Mouse (Mus musculus) midbrain, embryonic 10.5 days (tissue): ENCODE measurements around the gene Cpd. TPM values are rescaled to one million over a fixed set of nuclear protein-coding genes. Genes with fewer than 3 reads are reported as not detected.
"Not testable (repeated sequence)": the region's sequence is repeated elsewhere in the genome, so short reads cannot be mapped to it uniquely, and the experiment has no call there.

Source experiments
- DNase-seq: peaks from one replicate; pipeline ENCODE4 v3.0.0-alpha.2; 2017; ENCODE audit warnings: low spot score
- H3K27ac ChIP-seq: fragments of 300-500 bp; sonication (generic); replicated peaks from 2 replicates; pipeline ENCODE4 v1.5.1; 2016; ENCODE audit warnings: mild to moderate bottlenecking
- H3K27me3 ChIP-seq: fragments of 300-500 bp; sonication (generic); 2 replicates; pipeline ENCODE4 v1.6.1; 2016; ENCODE audit warnings: low read depth, mild to moderate bottlenecking; ENCODE audit not compliant: poor library complexity, severe bottlenecking
- H3K36me3 ChIP-seq: fragments of 300-500 bp; sonication (generic); 2 replicates; pipeline ENCODE4 v1.6.1; 2016; ENCODE audit warnings: mild to moderate bottlenecking, moderate library complexity
- H3K4me1 ChIP-seq: fragments of 300-500 bp; sonication (generic); 2 replicates; pipeline ENCODE4 v1.6.1; 2016
- H3K4me3 ChIP-seq: fragments of 300-500 bp; sonication (generic); 2 replicates; pipeline ENCODE4 v1.5.1; 2016; ENCODE audit warnings: mild to moderate bottlenecking, moderate library complexity
- H3K9me3 ChIP-seq: fragments of 300-500 bp; sonication (generic); replicated peaks from 2 replicates; pipeline ENCODE4 v1.6.1; 2016; ENCODE audit warnings: mild to moderate bottlenecking
- WGBS: fragments of 180-500 bp; shearing (Covaris S2); methylation state at CpG from one replicate; pipeline ENCODE4 v1.1.7; 2016; 5-methylcytosine and 5-hydroxymethylcytosine counted together
- polyA plus RNA-seq: library from polyadenylated mRNA; unstranded; fragments of >200 nt; fragmentation: Nextera tagmentation; extraction: Ambion mirVana; gene quantifications from 2 replicates; pipeline ENCODE4 v1.2.1, GENCODE M21; 2016

The Cpd gene
- polyA plus RNA-seq, 1 experiment from 2014 or later: 7.6 TPM

- Histone ChIP-seq H3K4me1 (no peaks in the 10 kb centered on the region), H3K9me3 (no peaks in the 10 kb centered on the region), H3K4me3 (no peak overlapping the region), H3K27me3 (no peaks in the 10 kb centered on the region), H3K27ac (no peak overlapping the region), H3K36me3 (peaks cover 61% of the 10 kb centered on the region)
- 92% methylated on average over 3 of the region's 3 CpGs for WGBS
- no peak for DNase-seq
These were observed 39.7 kb downstream of the Cpd start for GRCm38 (mm10) chr11:76807007-76807679.

GRCm38 (mm10) chr11:76806026-76806425 is 40.8 kb downstream of the Cpd start:
- Histone ChIP-seq H3K27ac (no peak overlapping the region), H3K4me1 (no peaks in the 10 kb centered on the region), H3K4me3 (no peak overlapping the region), H3K27me3 (no peaks in the 10 kb centered on the region), H3K36me3 (peaks cover 60% of the 10 kb centered on the region), H3K9me3 (no peaks in the 10 kb centered on the region)
- WGBS: 82% methylated on average over 4 of the region's 4 CpGs
- no peak for DNase-seq

GRCm38 (mm10) chr11:76805072-76805471 is 41.7 kb downstream of the Cpd start:
- DNase-seq, H3K4me3 ChIP-seq, H3K9me3 ChIP-seq, H3K27me3 ChIP-seq, H3K4me1 ChIP-seq, H3K27ac ChIP-seq: not testable (repeated sequence)
- H3K36me3 ChIP-seq: peaks cover 57% of the 10 kb centered on the region
- 95% methylated on average over 4 of the region's 4 CpGs for WGBS

DNA sequence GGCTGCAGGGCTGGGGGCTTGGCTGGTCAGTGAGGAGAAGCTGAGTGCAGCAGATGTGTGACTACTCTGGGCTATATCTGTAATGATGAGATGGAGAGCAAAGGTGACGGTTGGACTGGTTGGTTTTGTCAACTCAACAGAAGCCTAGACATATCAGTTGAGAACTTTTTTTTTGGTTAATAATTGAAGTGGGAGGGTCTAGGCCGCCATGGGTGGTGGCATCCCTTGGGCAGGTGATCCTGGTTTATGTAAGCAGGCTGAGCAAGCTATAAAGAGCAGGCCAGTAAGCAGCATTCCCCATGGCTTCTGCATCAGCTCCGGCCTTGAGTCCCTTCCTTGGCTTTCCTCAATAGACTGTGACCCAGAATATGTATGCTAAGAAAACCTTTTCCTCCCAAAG is 43.6 kb downstream of the Cpd start:
- H3K27me3 ChIP-seq: no peaks in the 10 kb centered on the region
- WGBS: 83% methylated on average over 3 of the region's 3 CpGs
- peaks cover 54% of the 10 kb centered on the region for H3K36me3 ChIP-seq

GRCm38 (mm10) chr11:76797236-76797635 is 49.6 kb downstream of the Cpd start:
- no peak overlapping the region for H3K4me3 ChIP-seq
- no peaks in the 10 kb centered on the region for H3K27me3 ChIP-seq
- no peak for DNase-seq
- no peak overlapping the region for H3K27ac ChIP-seq
- no peaks in the 10 kb centered on the region for H3K4me1 ChIP-seq
- no peaks in the 10 kb centered on the region for H3K9me3 ChIP-seq
- 87% methylated on average over 6 of the region's 6 CpGs for WGBS
- H3K36me3 ChIP-seq: peaks cover 47% of the 10 kb centered on the region

More for the DNA sequence above, 43.6 kb downstream of the Cpd start:
- H3K4me3 ChIP-seq: no peak overlapping the region
- no peak for DNase-seq
- H3K4me1 ChIP-seq: no peaks in the 10 kb centered on the region
- H3K27ac ChIP-seq: no peak overlapping the region
- no peaks in the 10 kb centered on the region for H3K9me3 ChIP-seq

- WGBS: 89% methylated on average over 5 of the region's 5 CpGs
- no peak for DNase-seq
- Histone ChIP-seq H3K4me3 (no peak overlapping the region), H3K36me3 (peaks cover 62% of the 10 kb centered on the region), H3K4me1 (no peaks in the 10 kb centered on the region), H3K9me3 (no peaks in the 10 kb centered on the region), H3K27me3 (no peaks in the 10 kb centered on the region), H3K27ac (no peak overlapping the region)
These were observed 51.5 kb downstream of the Cpd start for GRCm38 (mm10) chr11:76795326-76795725.

DNA sequence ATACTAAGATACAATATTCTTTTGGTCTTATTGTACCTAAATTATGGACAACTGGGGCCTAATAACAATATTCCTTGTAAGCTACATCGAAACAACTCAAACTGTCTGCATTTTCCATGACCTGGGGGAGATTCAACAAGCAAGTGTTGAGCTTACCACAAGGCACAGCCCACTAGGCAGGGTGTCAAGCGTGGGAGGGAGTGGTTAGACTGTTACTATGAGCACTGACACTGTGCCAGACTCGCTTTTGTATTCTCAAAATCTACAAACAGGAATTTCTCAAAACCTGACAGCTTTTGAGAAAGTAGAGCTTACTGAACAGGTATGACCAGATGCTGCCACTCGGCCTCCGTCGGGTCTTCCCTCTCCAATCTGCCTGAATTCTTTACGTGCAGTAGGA is 55.5 kb downstream of the Cpd start:
- Histone ChIP-seq H3K4me3 (no peak overlapping the region), H3K9me3 (no peaks in the 10 kb centered on the region), H3K4me1 (no peaks in the 10 kb centered on the region), H3K27me3 (no peaks in the 10 kb centered on the region), H3K36me3 (peaks cover 45% of the 10 kb centered on the region), H3K27ac (no peak overlapping the region)
- DNase-seq: no peak
- 94% methylated on average over 7 of the region's 7 CpGs for WGBS

- H3K36me3 ChIP-seq: peaks cover 50% of the 10 kb centered on the region
- H3K4me3 ChIP-seq: no peak overlapping the region
- 97% methylated on average over 1 of the region's 1 CpGs for WGBS
- peak; percentile 38 for DNase-seq
- H3K9me3 ChIP-seq: no peaks in the 10 kb centered on the region
- H3K4me1 ChIP-seq: no peaks in the 10 kb centered on the region
- no peaks in the 10 kb centered on the region for H3K27me3 ChIP-seq
- H3K27ac ChIP-seq: no peak overlapping the region
These were observed 57.6 kb downstream of the Cpd start for GRCm38 (mm10) chr11:76789252-76789651.

DNA sequence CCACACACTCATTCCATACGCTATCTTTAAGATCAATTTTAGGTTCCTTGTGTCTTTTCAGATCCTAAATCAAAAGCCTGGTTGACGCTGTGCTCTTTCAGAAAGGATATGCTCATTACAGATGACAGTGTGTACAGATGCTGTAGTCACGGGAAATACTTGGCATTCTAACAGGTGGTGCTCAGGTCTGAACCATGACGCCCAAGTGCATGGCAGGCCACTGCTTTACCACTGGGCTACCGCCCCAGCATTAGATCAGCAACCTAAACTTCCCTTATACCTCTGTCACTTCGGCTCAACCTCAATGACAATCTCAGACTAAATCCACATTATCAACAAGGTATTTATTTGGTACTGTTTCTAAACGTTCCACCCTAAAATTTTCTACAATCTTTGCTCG is 71.3 kb downstream of the Cpd start:
- Histone ChIP-seq H3K27me3 (no peaks in the 10 kb centered on the region), H3K27ac (no peak overlapping the region), H3K36me3 (peaks cover 9% of the 10 kb centered on the region; the same call in 1 of the 2 replicates), H3K9me3 (no peaks in the 10 kb centered on the region), H3K4me3 (no peak overlapping the region), H3K4me1 (no peaks in the 10 kb centered on the region)
- no peak for DNase-seq
- WGBS: 89% methylated on average over 8 of the region's 8 CpGs

DNA sequence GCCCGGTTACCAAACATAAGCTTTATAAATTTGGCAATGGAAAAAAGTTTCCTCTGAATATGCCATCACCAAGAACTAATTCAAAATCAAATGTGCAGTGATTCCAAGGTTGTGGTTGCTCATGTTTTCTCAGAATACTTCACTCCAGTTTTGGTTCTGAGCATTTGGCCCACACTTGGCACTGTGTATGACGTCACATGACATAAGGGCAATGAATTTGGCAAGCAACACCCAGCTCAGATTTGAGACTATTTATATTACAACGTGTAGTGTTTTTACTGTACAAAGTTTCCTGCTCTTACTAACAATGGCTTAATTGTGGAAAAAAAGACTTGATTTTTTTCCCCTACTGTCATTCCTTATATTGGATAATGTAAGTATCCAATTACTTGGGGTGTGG is 73.0 kb downstream of the Cpd start:
- H3K36me3 ChIP-seq: no peaks in the 10 kb centered on the region
- no peaks in the 10 kb centered on the region for H3K4me1 ChIP-seq
- DNase-seq: no peak
- no peak overlapping the region for H3K27ac ChIP-seq
- no peaks in the 10 kb centered on the region for H3K27me3 ChIP-seq
- H3K9me3 ChIP-seq: no peaks in the 10 kb centered on the region
- 90% methylated on average over 3 of the region's 3 CpGs for WGBS
- no peak overlapping the region for H3K4me3 ChIP-seq

DNA sequence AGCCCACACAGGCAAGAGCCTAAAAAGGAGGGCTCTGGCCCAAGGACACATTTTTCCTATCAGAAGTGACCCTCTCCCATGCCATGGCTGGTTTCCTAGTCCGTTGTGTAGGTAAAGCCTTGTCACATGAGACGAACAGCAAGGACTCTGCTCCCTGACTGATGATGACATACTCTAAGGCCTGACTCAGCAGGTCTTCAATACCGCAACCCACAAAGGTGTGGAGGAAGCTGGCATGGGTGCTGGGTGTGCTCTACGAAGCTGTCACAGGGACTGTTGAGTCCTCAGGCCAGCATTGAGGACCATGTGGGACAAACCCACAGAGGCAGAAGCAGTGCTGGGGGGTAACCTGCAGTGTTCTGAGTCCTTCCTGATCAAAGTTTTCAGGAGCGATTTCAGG is 76.3 kb downstream of the Cpd start:
- no peaks in the 10 kb centered on the region for H3K4me1 ChIP-seq
- H3K4me3 ChIP-seq: no peak overlapping the region
- no peak overlapping the region for H3K27ac ChIP-seq
- 90% methylated on average over 5 of the region's 5 CpGs for WGBS
- no peaks in the 10 kb centered on the region for H3K27me3 ChIP-seq
- no peaks in the 10 kb centered on the region for H3K36me3 ChIP-seq
- H3K9me3 ChIP-seq: no peaks in the 10 kb centered on the region
- DNase-seq: no peak

GRCm38 (mm10) chr11:76763741-76764122 is 83.1 kb downstream of the Cpd start:
- 9% methylated on average over 4 of the region's 4 CpGs for WGBS
- Histone ChIP-seq H3K36me3 (peaks cover 24% of the 10 kb centered on the region), H3K4me3 (peak overlapping the region; percentile 70), H3K9me3 (no peaks in the 10 kb centered on the region), H3K27me3 (no peaks in the 10 kb centered on the region), H3K4me1 (peaks cover 9% of the 10 kb centered on the region), H3K27ac (peak overlapping the region; percentile 91)
- no peak for DNase-seq

DNA sequence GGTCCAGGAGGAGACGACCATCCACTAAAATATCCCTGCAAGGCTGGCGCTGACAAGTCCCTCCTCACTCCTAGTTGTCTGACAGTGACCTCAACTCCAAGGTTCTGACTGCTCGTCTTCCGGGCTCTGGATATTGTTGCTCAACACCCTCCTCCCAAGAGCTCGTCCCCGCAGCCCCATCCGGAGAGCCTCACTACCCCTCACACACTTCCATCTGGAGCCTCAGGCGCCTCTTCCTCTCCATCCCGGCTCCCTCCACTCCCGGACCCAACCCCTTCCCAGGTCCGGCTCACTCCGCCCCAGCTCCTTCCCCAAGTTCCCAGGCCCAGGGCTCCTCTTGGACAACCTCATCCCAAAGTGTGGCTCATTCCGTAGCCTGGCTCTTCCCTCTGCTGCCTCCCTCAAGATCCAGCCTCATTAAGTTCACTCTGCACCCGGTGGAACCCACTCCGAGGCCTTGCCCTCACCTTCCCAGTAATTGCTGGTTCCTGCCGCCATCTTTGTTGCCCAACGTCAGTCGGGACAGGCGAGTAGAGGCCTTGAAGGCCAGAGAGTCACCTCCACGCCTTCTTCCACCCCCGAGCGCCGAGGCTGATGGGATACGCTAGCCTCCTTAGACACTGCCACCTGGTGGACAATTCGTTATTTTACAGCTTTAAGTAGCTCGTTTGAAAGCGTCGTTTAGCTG is 83.6 kb downstream of the Cpd start, which contains the start of gene Gosr1:
TSS of gene Gosr1 (minus strand) at position 527 of the 688 bp plus-strand sequence.
- Histone ChIP-seq H3K4me3 (peak within 1 kb of the TSS; percentile 70), H3K36me3 (peaks cover 30% of the 10 kb centered on the region), H3K4me1 (peaks cover 9% of the 10 kb centered on the region), H3K27me3 (no peaks in the 10 kb centered on the region), H3K27ac (peak within 1 kb of the TSS; percentile 91), H3K9me3 (no peaks in the 10 kb centered on the region)
- under 1% methylated on average over 28 of the region's 28 CpGs for WGBS
- DNase-seq: peak; percentile 88
